Mouse (Mus musculus) CH12.LX (cell line): Measurements from ENCODE around the gene Ezr. TPM values are rescaled to one million over a fixed set of nuclear protein-coding genes. Genes with fewer than 3 reads are reported as not detected.

Source experiments
- DNase-seq: peaks from one replicate; pipeline ENCODE4 v3.0.0-alpha.2; 2013; ENCODE audit errors: extremely low read depth
- H3K27ac ChIP-seq: 2 replicates; pipeline ENCODE4 v1.5.1; 2012; ENCODE audit warnings: low read depth, mild to moderate bottlenecking, control low read depth, moderate library complexity; ENCODE audit not compliant: insufficient read depth
- H3K27me3 ChIP-seq: replicated peaks from 2 replicates; pipeline ENCODE3; 2012; ENCODE audit warnings: inconsistent platforms
- H3K36me3 ChIP-seq, 2 experiments: replicated peaks in 1 of 2; 2 replicates each; pipeline versions ENCODE3 to v1.6.1; 2012; ENCODE audit warnings: inconsistent platforms in 1 of 2, low read length in 1 of 2, mild to moderate bottlenecking in 1 of 2, mixed read lengths in 1 of 2, moderate library complexity in 1 of 2; ENCODE audit not compliant: control insufficient read depth in 1 of 2, insufficient read depth in 1 of 2
- H3K4me1 ChIP-seq, 2 experiments: 2 replicates each; pipeline ENCODE4 v1.6.1; 2012; ENCODE audit warnings: inconsistent platforms in 1 of 2, moderate library complexity in 1 of 2; ENCODE audit not compliant: insufficient read depth in 2 of 2, control insufficient read depth in 1 of 2
- H3K4me2 ChIP-seq: 2 replicates; pipeline ENCODE4 v1.6.1; 2012; ENCODE audit warnings: low read depth, mild to moderate bottlenecking, control low read depth; ENCODE audit not compliant: poor library complexity, insufficient read depth, severe bottlenecking
- H3K4me3 ChIP-seq, 3 experiments: fragments of 150-350 bp in 1 of 3; sonication (generic) in 1 of 3; replicated peaks in 1 of 3; 2 replicates each; pipeline versions ENCODE3 to v1.5.1; 2011 to 2012; ENCODE audit warnings: low read depth in 2 of 3, low read length in 2 of 3, mild to moderate bottlenecking in 2 of 3, moderate library complexity in 2 of 3, control low read depth in 1 of 3, improper control_type of control experiment in 1 of 3, inconsistent platforms in 1 of 3, mixed read lengths in 1 of 3; ENCODE audit not compliant: poor library complexity in 1 of 3
- H3K79me2 ChIP-seq: replicated peaks from 2 replicates; pipeline ENCODE4 v1.6.1; 2012; ENCODE audit warnings: mild to moderate bottlenecking, moderate library complexity; ENCODE audit not compliant: control insufficient read depth, poor library complexity, insufficient read depth, severe bottlenecking; ENCODE audit errors: extremely low read depth
- H3K9ac ChIP-seq: 2 replicates; pipeline ENCODE4 v1.6.1; 2012; ENCODE audit warnings: low read depth, mild to moderate bottlenecking, control low read depth, moderate library complexity; ENCODE audit not compliant: insufficient read depth
- H3K9me3 ChIP-seq: replicated peaks from 2 replicates; pipeline ENCODE3; 2012; ENCODE audit warnings: low read length, inconsistent platforms, mixed read lengths
- BHLHE40 ChIP-seq: IDR thresholded peaks from 2 replicates; pipeline ENCODE4 v1.6.1; 2011; ENCODE audit warnings: mild to moderate bottlenecking, low read depth, low read length, improper control_type of control experiment
- CHD1 ChIP-seq: IDR thresholded peaks from 2 replicates; pipeline ENCODE4 v1.6.1; 2012; ENCODE audit warnings: low read depth, low read length, improper control_type of control experiment, inconsistent platforms
- EP300 ChIP-seq: IDR thresholded peaks from 2 replicates; pipeline ENCODE4 v1.6.1; 2011; ENCODE audit warnings: low read length, improper control_type of control experiment
- ETS1 ChIP-seq: conservative IDR thresholded peaks from 2 replicates; pipeline ENCODE4 v1.6.1; 2012; ENCODE audit warnings: low read depth, mild to moderate bottlenecking, inconsistent platforms, low read length, improper control_type of control experiment, moderate library complexity
- HCFC1 ChIP-seq: IDR thresholded peaks from 2 replicates; pipeline ENCODE4 v1.6.1; 2012; ENCODE audit warnings: low read depth, mild to moderate bottlenecking, inconsistent platforms, low read length, improper control_type of control experiment
- JUN ChIP-seq: IDR thresholded peaks from 2 replicates; pipeline ENCODE4 v1.6.1; 2011; ENCODE audit warnings: low read depth, mild to moderate bottlenecking, low read length, improper control_type of control experiment, moderate library complexity; ENCODE audit not compliant: insufficient read depth
- JUND ChIP-seq: conservative IDR thresholded peaks from 2 replicates; pipeline ENCODE4 v1.6.1; 2011; ENCODE audit warnings: low read depth, low read length, improper control_type of control experiment
- MAX ChIP-seq: IDR thresholded peaks from 2 replicates; pipeline ENCODE4 v1.6.1; 2011; ENCODE audit warnings: low read length, improper control_type of control experiment
- MAZ ChIP-seq: IDR thresholded peaks from 2 replicates; pipeline ENCODE4 v1.6.1; 2012; ENCODE audit warnings: low read depth, mild to moderate bottlenecking, inconsistent platforms, low read length, improper control_type of control experiment, moderate library complexity
- POLR2A ChIP-seq: IDR thresholded peaks from 2 replicates; pipeline ENCODE4 v1.6.1; 2011; ENCODE audit warnings: low read depth, mild to moderate bottlenecking, improper control_type of control experiment, low read length
- RAD21 ChIP-seq: IDR thresholded peaks from 2 replicates; pipeline ENCODE4 v1.6.1; 2011; ENCODE audit warnings: low read depth, mild to moderate bottlenecking, low read length, improper control_type of control experiment, moderate library complexity
- SMC3 ChIP-seq: IDR thresholded peaks from 2 replicates; pipeline ENCODE4 v1.6.1; 2011; ENCODE audit warnings: low read depth, low read length, improper control_type of control experiment
- TBP ChIP-seq: conservative IDR thresholded peaks from 2 replicates; pipeline ENCODE4 v1.6.1; 2011; ENCODE audit warnings: low read depth, low read length, improper control_type of control experiment
- TCF12 ChIP-seq: IDR thresholded peaks from 2 replicates; pipeline ENCODE4 v1.6.1; 2014; ENCODE audit warnings: low read depth, mild to moderate bottlenecking, inconsistent platforms, low read length, improper control_type of control experiment
- UBTF ChIP-seq: IDR thresholded peaks from 2 replicates; pipeline ENCODE4 v1.6.1; 2012; ENCODE audit warnings: low read depth, mild to moderate bottlenecking, inconsistent platforms, low read length, improper control_type of control experiment, moderate library complexity
- ZC3H11A ChIP-seq: IDR thresholded peaks from 2 replicates; pipeline ENCODE4 v1.6.1; 2012; ENCODE audit warnings: low read depth, mild to moderate bottlenecking, inconsistent platforms, low read length, improper control_type of control experiment
- ZKSCAN1 ChIP-seq: IDR thresholded peaks from 2 replicates; pipeline ENCODE4 v1.6.1; 2012; ENCODE audit warnings: low read depth, inconsistent platforms, low read length, improper control_type of control experiment, borderline replicate concordance
- ZMIZ1 ChIP-seq: IDR thresholded peaks from 2 replicates; pipeline ENCODE4 v1.6.1; 2012; ENCODE audit warnings: low read depth, mild to moderate bottlenecking, inconsistent platforms, low read length, improper control_type of control experiment
- ZNF384 ChIP-seq: IDR thresholded peaks from 2 replicates; pipeline ENCODE4 v1.6.1; 2012; ENCODE audit warnings: low read depth, low read length, improper control_type of control experiment, inconsistent platforms
- dilution Hi-C: fragments of 300-500 bp; cut with MboI; formaldehyde crosslinking; loops from 2 replicates; pipeline ENCODE4 v1.14.3; 2020; ENCODE audit warnings: low sequenced_read_pairs; ENCODE audit not compliant: extremely low pct_unique_long_range_greater_than_20kb, extremely low pct_ligation_motif_present
- in situ Hi-C: fragments of 300-500 bp; cut with MboI; formaldehyde crosslinking; loops from 3 replicates; pipeline ENCODE4 v1.14.3; 2019; ENCODE audit warnings: low sequenced_read_pairs, low pct_ligation_motif_present, low pct_unique_long_range_greater_than_20kb, mixed read lengths
- polyA plus RNA-seq: library from polyadenylated mRNA; unstranded; fragments of >175 nt; gene quantifications from 2 replicates; pipeline ENCODE4 v1.2.1, GENCODE M21; 2012; ENCODE audit warnings: low read depth; ENCODE audit not compliant: insufficient read length
- total RNA-seq, 2 experiments: library from RNA; depleted of rRNA; stranded (reverse); fragments of 300-350 nt in 1 of 2; fragments of >200 nt in 1 of 2; gene quantifications; 2 replicates each; pipeline ENCODE4 v1.2.3; 2012 to 2014

The Ezr gene
- total and polyA plus RNA-seq, 3 experiments, result 107 to 207 (median 123) TPM

GRCm38 (mm10) chr17:6772490-6772773 lies 10.2 kb downstream of the Ezr start:
- H3K4me2 ChIP-seq, result no peak overlapping the region
- no peak for DNase-seq
- dilution Hi-C loops (no loop called here), in situ Hi-C loops (no loop called here)
- H3K79me2 ChIP-seq, result peaks cover 96% of the 10 kb centered on the region
- H3K36me3 ChIP-seq, result peaks cover 30 to 75% of the 10 kb centered on the region in 2 experiments
- H3K4me3 ChIP-seq, result no peak overlapping the region
- no peak overlapping the region for H3K27ac ChIP-seq
- H3K9me3 ChIP-seq, result no peaks in the 10 kb centered on the region
- TF ChIP-seq MAZ, result no peak
- TF ChIP-seq UBTF, result no peak
- TF ChIP-seq SMC3, result no peak
- no peak for TF ChIP-seq BHLHE40
- TF ChIP-seq JUND, result no peak
- TF ChIP-seq ZKSCAN1, result no peak
- no peak for TF ChIP-seq JUN
- TF ChIP-seq RAD21, result no peak
- TF ChIP-seq ZC3H11A, result no peak
- no peak for TF ChIP-seq ZNF384
- no peak for TF ChIP-seq CHD1
- no peak for TF ChIP-seq TBP
- no peak overlapping the region for H3K9ac ChIP-seq
- H3K27me3 ChIP-seq, result no peaks in the 10 kb centered on the region
- H3K4me1 ChIP-seq, result peaks cover 11 to 74% of the 10 kb centered on the region in 2 experiments

DNA sequence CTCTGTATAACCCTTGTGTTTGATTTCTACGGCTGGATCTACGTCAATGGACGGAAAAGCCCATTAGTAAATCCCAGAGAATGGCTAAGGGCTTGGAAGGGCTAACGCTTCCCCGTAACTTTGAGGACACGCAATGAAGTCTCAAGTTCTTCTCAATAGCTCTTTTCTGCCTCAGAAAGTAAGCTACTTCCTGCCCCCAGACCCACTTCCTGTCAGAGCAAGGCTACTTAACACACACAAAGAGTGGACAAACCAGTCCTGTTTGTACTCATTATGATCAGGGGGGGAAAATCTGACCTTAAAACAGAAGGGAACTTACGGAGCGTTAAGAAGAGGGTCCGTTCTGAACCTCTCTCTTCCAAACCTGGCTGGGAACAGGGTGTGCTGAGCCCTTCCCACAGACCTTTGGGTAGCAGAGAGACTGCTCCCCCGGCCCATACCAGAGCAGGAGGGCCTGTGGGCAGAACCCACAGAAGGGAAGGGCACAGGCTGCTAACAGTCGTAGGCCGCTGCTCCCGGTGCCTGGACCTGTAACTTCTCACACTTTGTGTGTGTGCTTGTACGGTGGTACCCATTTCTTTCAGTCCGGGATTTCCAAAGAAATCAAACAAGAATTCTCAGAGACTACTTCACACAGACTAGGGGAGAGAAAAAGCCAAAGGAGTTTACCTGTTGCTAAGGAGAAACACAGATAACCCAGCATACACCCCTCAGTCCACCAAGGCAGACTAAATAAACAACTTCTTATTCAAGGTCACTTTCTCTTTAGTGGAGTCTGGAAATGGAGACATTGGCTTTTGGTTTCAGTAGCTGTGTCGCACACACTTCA lies 10.7 kb downstream of the Ezr start:
- no peak overlapping the region for H3K9ac ChIP-seq
- no peak overlapping the region for H3K27ac ChIP-seq
- no peak for TF ChIP-seq TCF12
- no peak for TF ChIP-seq HCFC1
- TF ChIP-seq TBP, result no peak
- TF ChIP-seq ZMIZ1, result no peak
- no peak for TF ChIP-seq BHLHE40
- no peak for TF ChIP-seq MAX
- TF ChIP-seq ZC3H11A, result no peak
- no peak for TF ChIP-seq ETS1
- TF ChIP-seq POLR2A, result no peak
- no peak for TF ChIP-seq EP300
- peaks cover 30 to 81% of the 10 kb centered on the region in 2 experiments for H3K36me3 ChIP-seq
- peaks cover 7 to 68% of the 10 kb centered on the region in 2 experiments for H3K4me1 ChIP-seq
- in situ Hi-C loops, result no loop called here
- no peak overlapping the region for H3K4me3 ChIP-seq
- dilution Hi-C loops, result no loop called here
- DNase-seq, result no peak
- no peaks in the 10 kb centered on the region for H3K27me3 ChIP-seq
- H3K79me2 ChIP-seq, result peaks cover 94% of the 10 kb centered on the region
- H3K9me3 ChIP-seq, result no peaks in the 10 kb centered on the region
- no peak overlapping the region for H3K4me2 ChIP-seq
